Mouse (Mus musculus): ENCODE data around the gene Xrcc4. TPM values are rescaled to one million over a fixed set of nuclear protein-coding genes. Genes with fewer than 3 reads are reported as not detected.

Gene Xrcc4
- polyA plus RNA-seq, 1 experiment from 2014 or later = 11.6 TPM

GRCm38 (mm10) chr13:90009786-90010185, 79.6 kb downstream of the Xrcc4 start:
- Histone ChIP-seq H3K4me1 (replicated peaks; ENCODE audit: control insufficient read depth, insufficient read depth, low read length) (no peaks in the 10 kb centered on the region), H3K4me3 (ENCODE audit: low read depth, low read length) (no peak overlapping the region), H3K9me3 (ENCODE audit: control insufficient read depth, low read length) (no peaks in the 10 kb centered on the region), H3K9ac (ENCODE audit: low read length) (no peak overlapping the region), H3K27me3 (replicated peaks; ENCODE audit: control insufficient read depth, insufficient read depth, low read length) (no peaks in the 10 kb centered on the region), H3K36me3 (ENCODE audit: control insufficient read depth, insufficient read depth, low read length) (no peaks in the 10 kb centered on the region), H3K4me2 (ENCODE audit: low read length) (no peak overlapping the region), H3K27ac (ENCODE audit: low read depth) (no peak overlapping the region)
- no peak for DNase-seq (ENCODE audit: low spot score)
- no peak for ATAC-seq (replicated peaks; ENCODE audit: low FRiP score, low TSS enrichment, low read depth)

- H3K4me1 ChIP-seq (replicated peaks; ENCODE audit: control insufficient read depth, insufficient read depth, low read length) = no peaks in the 10 kb centered on the region
Observed at GRCm38 (mm10) chr13:90005561-90005960, 83.8 kb downstream of the Xrcc4 start.

GRCm38 (mm10) chr13:89997531-89997930, 91.9 kb downstream of the Xrcc4 start:
- Histone ChIP-seq H3K9ac (ENCODE audit: low read length) (no peak overlapping the region), H3K4me1 (replicated peaks; ENCODE audit: control insufficient read depth, insufficient read depth, low read length) (no peaks in the 10 kb centered on the region), H3K4me3 (ENCODE audit: low read depth, low read length) (no peak overlapping the region), H3K9me3 (ENCODE audit: control insufficient read depth, low read length) (no peaks in the 10 kb centered on the region), H3K4me2 (ENCODE audit: low read length) (no peak overlapping the region), H3K27me3 (replicated peaks; ENCODE audit: control insufficient read depth, insufficient read depth, low read length) (no peaks in the 10 kb centered on the region), H3K27ac (ENCODE audit: low read depth) (no peak overlapping the region), H3K36me3 (ENCODE audit: control insufficient read depth, insufficient read depth, low read length) (no peaks in the 10 kb centered on the region)
- ATAC-seq (replicated peaks; ENCODE audit: low FRiP score, low TSS enrichment, low read depth) (no peak), DNase-seq (ENCODE audit: low spot score) (no peak)

More at GRCm38 (mm10) chr13:90005561-90005960, 83.8 kb downstream of the Xrcc4 start:
- Histone ChIP-seq H3K4me3 (ENCODE audit: low read depth, low read length) (no peak overlapping the region), H3K36me3 (ENCODE audit: control insufficient read depth, insufficient read depth, low read length) (no peaks in the 10 kb centered on the region), H3K9me3 (ENCODE audit: control insufficient read depth, low read length) (no peaks in the 10 kb centered on the region), H3K27me3 (replicated peaks; ENCODE audit: control insufficient read depth, insufficient read depth, low read length) (no peaks in the 10 kb centered on the region), H3K27ac (ENCODE audit: low read depth) (no peak overlapping the region), H3K9ac (ENCODE audit: low read length) (no peak overlapping the region), H3K4me2 (ENCODE audit: low read length) (no peak overlapping the region)
- DNase-seq (ENCODE audit: low spot score) (no peak), ATAC-seq (replicated peaks; ENCODE audit: low FRiP score, low TSS enrichment, low read depth) (no peak)
- 97% methylated on average over 1 of the region's 1 CpGs for WGBS

- DNase-seq (ENCODE audit: low spot score) (no peak), ATAC-seq (replicated peaks; ENCODE audit: low FRiP score, low TSS enrichment, low read depth) (no peak)
- H3K4me3 ChIP-seq (ENCODE audit: low read depth, low read length) = no peak overlapping the region
- H3K9ac ChIP-seq (ENCODE audit: low read length) = no peak overlapping the region
- 69% methylated on average over 2 of the region's 2 CpGs for WGBS
- H3K27me3 ChIP-seq (replicated peaks; ENCODE audit: control insufficient read depth, insufficient read depth, low read length) = no peaks in the 10 kb centered on the region
- no peaks in the 10 kb centered on the region for H3K36me3 ChIP-seq (ENCODE audit: control insufficient read depth, insufficient read depth, low read length)
- H3K4me2 ChIP-seq (ENCODE audit: low read length) = no peak overlapping the region
- H3K4me1 ChIP-seq (replicated peaks; ENCODE audit: control insufficient read depth, insufficient read depth, low read length) = no peaks in the 10 kb centered on the region
- H3K27ac ChIP-seq (ENCODE audit: low read depth) = no peak overlapping the region
- H3K9me3 ChIP-seq (ENCODE audit: control insufficient read depth, low read length) = no peaks in the 10 kb centered on the region
Observed at GRCm38 (mm10) chr13:89986087-89986486, 103.3 kb downstream of the Xrcc4 start.

GRCm38 (mm10) chr13:89970940-89971339, 118.5 kb downstream of the Xrcc4 start:
- DNase-seq (ENCODE audit: low spot score) = no peak
- H3K27ac ChIP-seq (ENCODE audit: low read depth) = no peak overlapping the region
- no peaks in the 10 kb centered on the region for H3K4me1 ChIP-seq (replicated peaks; ENCODE audit: control insufficient read depth, insufficient read depth, low read length)
- no peak overlapping the region for H3K4me3 ChIP-seq (ENCODE audit: low read depth, low read length)
- 91% methylated on average over 3 of the region's 3 CpGs for WGBS
- H3K9me3 ChIP-seq (ENCODE audit: control insufficient read depth, low read length) = no peaks in the 10 kb centered on the region
- H3K36me3 ChIP-seq (ENCODE audit: control insufficient read depth, insufficient read depth, low read length) = no peaks in the 10 kb centered on the region
- no peak for ATAC-seq (replicated peaks; ENCODE audit: low FRiP score, low TSS enrichment, low read depth)
- no peak overlapping the region for H3K4me2 ChIP-seq (ENCODE audit: low read length)
- H3K27me3 ChIP-seq (replicated peaks; ENCODE audit: control insufficient read depth, insufficient read depth, low read length) = no peaks in the 10 kb centered on the region
- no peak overlapping the region for H3K9ac ChIP-seq (ENCODE audit: low read length)

- no peak overlapping the region for H3K9ac ChIP-seq (ENCODE audit: low read length)
- no peak overlapping the region for H3K27ac ChIP-seq (ENCODE audit: low read depth)
- H3K4me3 ChIP-seq (ENCODE audit: low read depth, low read length) = no peak overlapping the region
- ATAC-seq (replicated peaks; ENCODE audit: low FRiP score, low TSS enrichment, low read depth) = no peak
- H3K4me1 ChIP-seq (replicated peaks; ENCODE audit: control insufficient read depth, insufficient read depth, low read length) = no peaks in the 10 kb centered on the region
- no peak for DNase-seq (ENCODE audit: low spot score)
- no peaks in the 10 kb centered on the region for H3K27me3 ChIP-seq (replicated peaks; ENCODE audit: control insufficient read depth, insufficient read depth, low read length)
- no peaks in the 10 kb centered on the region for H3K9me3 ChIP-seq (ENCODE audit: control insufficient read depth, low read length)
- no peak overlapping the region for H3K4me2 ChIP-seq (ENCODE audit: low read length)
- H3K36me3 ChIP-seq (ENCODE audit: control insufficient read depth, insufficient read depth, low read length) = no peaks in the 10 kb centered on the region
Observed at GRCm38 (mm10) chr13:89968671-89969070, 120.7 kb downstream of the Xrcc4 start.

- Histone ChIP-seq H3K4me2 (ENCODE audit: low read length) (no peak overlapping the region), H3K9me3 (ENCODE audit: control insufficient read depth, low read length) (no peaks in the 10 kb centered on the region), H3K27me3 (replicated peaks; ENCODE audit: control insufficient read depth, insufficient read depth, low read length) (no peaks in the 10 kb centered on the region), H3K27ac (ENCODE audit: low read depth) (no peak overlapping the region), H3K4me3 (ENCODE audit: low read depth, low read length) (no peak overlapping the region), H3K36me3 (ENCODE audit: control insufficient read depth, insufficient read depth, low read length) (no peaks in the 10 kb centered on the region), H3K9ac (ENCODE audit: low read length) (no peak overlapping the region), H3K4me1 (replicated peaks; ENCODE audit: control insufficient read depth, insufficient read depth, low read length) (no peaks in the 10 kb centered on the region)
- ATAC-seq (replicated peaks; ENCODE audit: low FRiP score, low TSS enrichment, low read depth) (no peak), DNase-seq (ENCODE audit: low spot score) (no peak)
- 40% methylated on average over 2 of the region's 2 CpGs for WGBS
Observed at GRCm38 (mm10) chr13:89944354-89944753, 145.1 kb downstream of the Xrcc4 start.

GRCm38 (mm10) chr13:89929477-89929876, 159.9 kb downstream of the Xrcc4 start:
- H3K4me1 ChIP-seq (replicated peaks; ENCODE audit: control insufficient read depth, insufficient read depth, low read length) = no peaks in the 10 kb centered on the region
- H3K9ac ChIP-seq (ENCODE audit: low read length) = no peak overlapping the region
- H3K4me3 ChIP-seq (ENCODE audit: low read depth, low read length) = no peak overlapping the region
- no peak overlapping the region for H3K4me2 ChIP-seq (ENCODE audit: low read length)
- no peak for DNase-seq (ENCODE audit: low spot score)
- WGBS = 19% methylated on average over 3 of the region's 3 CpGs
- H3K9me3 ChIP-seq (ENCODE audit: control insufficient read depth, low read length) = no peaks in the 10 kb centered on the region
- H3K36me3 ChIP-seq (ENCODE audit: control insufficient read depth, insufficient read depth, low read length) = no peaks in the 10 kb centered on the region
- no peak overlapping the region for H3K27ac ChIP-seq (ENCODE audit: low read depth)
- H3K27me3 ChIP-seq (replicated peaks; ENCODE audit: control insufficient read depth, insufficient read depth, low read length) = no peaks in the 10 kb centered on the region
- no peak for ATAC-seq (replicated peaks; ENCODE audit: low FRiP score, low TSS enrichment, low read depth)

GRCm38 (mm10) chr13:89918814-89919481, 170.5 kb downstream of the Xrcc4 start:
- no peak overlapping the region for H3K27ac ChIP-seq (ENCODE audit: low read depth)
- no peaks in the 10 kb centered on the region for H3K9me3 ChIP-seq (ENCODE audit: control insufficient read depth, low read length)
- no peak overlapping the region for H3K9ac ChIP-seq (ENCODE audit: low read length)
- H3K27me3 ChIP-seq (replicated peaks; ENCODE audit: control insufficient read depth, insufficient read depth, low read length) = no peaks in the 10 kb centered on the region
- H3K4me3 ChIP-seq (ENCODE audit: low read depth, low read length) = no peak overlapping the region
- no peak overlapping the region for H3K4me2 ChIP-seq (ENCODE audit: low read length)
- DNase-seq (ENCODE audit: low spot score) (no peak), ATAC-seq (replicated peaks; ENCODE audit: low FRiP score, low TSS enrichment, low read depth) (no peak)
- WGBS = 87% methylated on average over 3 of the region's 3 CpGs
- H3K4me1 ChIP-seq (replicated peaks; ENCODE audit: control insufficient read depth, insufficient read depth, low read length) = no peaks in the 10 kb centered on the region
- H3K36me3 ChIP-seq (ENCODE audit: control insufficient read depth, insufficient read depth, low read length) = no peaks in the 10 kb centered on the region

All from intestine, embryonic 14.5 days (tissue).